Mouse (Mus musculus): ENCODE data around the gene Riox1.
"Not testable (repeated sequence)": the region's sequence is repeated elsewhere in the genome, so short reads cannot be mapped to it uniquely, and the experiment has no call there.

Gene Riox1

DNA sequence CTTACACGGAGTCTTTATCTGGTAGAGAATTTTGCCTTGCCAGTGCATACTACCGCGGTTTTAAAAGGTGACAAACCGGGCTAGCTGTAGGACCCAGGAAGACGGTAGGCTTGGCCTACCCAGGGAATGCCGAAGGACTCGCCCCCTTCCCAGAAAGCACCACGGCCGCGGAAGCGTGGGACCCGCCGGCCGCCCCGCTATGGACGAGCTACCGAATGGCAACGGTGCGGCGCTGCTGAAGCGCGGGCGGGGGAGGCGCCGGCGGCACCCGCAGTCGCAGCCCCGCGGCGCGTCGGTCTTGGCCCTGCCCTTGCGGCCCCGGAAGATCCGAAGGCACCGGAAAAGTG, at the start of gene Riox1:
Gene Riox1, plus strand, starts transcription at position 116 of the 347 bp plus-strand sequence.
- DNase-seq = peak; percentile 87

DNA sequence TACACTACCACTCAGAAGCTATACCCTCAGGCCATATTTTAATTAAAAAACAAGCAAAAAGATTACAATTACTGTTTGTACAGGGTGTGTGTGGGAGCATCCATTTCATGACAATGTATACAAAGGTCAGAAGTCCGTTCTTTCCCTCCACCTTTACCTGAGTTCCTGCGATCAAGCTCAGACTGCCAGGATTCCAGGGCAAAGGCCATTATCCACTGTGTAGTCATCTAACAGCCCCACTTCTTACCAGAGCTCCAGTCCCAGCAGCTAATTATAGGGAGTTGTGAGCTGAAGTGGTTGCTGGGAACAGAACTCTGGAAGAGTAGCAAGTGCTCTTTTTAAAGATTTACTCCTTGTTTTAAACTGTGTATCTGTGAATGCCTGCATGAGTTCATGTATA, 40.0 kb upstream of the Riox1 start:
- DNase-seq = no peak

- no peak for DNase-seq
These were observed 36.1 kb upstream of the Riox1 start for GRCm38 (mm10) chr12:83914202-83914740.

DNA sequence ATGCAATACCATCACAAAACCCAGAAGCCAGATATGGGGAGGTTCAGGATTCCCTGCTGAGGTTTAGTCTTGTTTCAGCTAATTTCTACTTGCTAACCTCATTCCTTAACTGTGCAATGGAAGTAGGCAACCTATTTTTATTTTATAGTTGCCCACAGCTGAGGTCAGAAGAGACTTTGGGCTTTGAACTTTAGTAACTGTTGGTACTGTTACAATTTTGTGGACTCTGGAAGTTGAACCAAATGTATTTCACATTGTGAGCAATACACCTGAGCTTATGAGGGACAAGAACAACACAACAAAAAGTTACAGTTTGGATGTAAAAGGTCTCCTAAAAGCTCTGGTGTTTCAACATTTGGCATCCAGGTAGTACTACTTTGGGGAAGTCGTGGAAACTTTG, 35.6 kb upstream of the Riox1 start:
- DNase-seq = no peak

- no peak for DNase-seq
These were observed 33.5 kb upstream of the Riox1 start for GRCm38 (mm10) chr12:83916884-83917283.

GRCm38 (mm10) chr12:83920721-83921441, 29.5 kb upstream of the Riox1 start:
- DNase-seq = peak; percentile 29

DNA sequence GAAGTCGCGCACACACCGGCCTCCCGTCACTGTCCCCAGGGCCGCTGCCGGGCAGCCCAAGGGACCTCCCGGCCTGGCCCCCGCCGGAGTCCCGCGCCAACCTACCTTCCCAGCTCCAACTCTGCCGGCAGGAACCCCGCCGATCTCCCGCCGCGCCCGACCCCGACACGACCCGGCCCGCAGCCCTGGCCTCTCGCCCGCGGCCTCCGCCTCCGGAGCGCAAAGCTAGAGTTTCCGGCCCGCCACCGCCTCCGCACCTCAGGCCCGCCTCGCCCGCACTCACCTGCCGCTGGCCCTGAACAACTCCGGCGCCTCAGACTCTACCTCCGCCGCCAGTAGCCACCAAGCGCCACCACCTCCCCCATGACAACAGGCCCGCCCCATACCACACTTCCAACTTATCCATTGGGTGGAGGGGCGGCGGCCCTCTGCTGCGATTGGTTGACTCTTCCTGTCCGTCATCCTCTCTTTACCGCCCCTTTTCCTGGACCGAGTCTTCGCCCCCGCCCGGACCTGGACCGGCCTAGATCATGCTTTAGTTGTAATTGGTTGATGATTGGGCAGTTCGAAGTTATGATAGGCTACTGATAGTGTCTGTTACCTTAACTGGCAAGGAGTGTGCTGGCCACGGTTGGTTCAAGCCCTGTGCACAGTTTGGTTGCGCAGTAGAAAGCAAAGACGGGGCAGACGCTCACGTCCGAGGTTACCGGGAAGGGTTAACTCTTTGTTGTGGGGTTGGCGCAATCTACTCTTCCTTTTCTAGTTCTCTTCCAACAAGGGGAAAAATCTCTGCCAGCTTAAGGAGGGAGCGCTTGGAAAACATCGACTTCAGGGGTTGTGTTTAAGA, 28.6 kb upstream of the Riox1 start, which contains the start of gene Numb:
Gene Numb, minus strand, starts transcription at position 400 of the 847 bp plus-strand sequence.
- DNase-seq = peak; percentile 98

DNA sequence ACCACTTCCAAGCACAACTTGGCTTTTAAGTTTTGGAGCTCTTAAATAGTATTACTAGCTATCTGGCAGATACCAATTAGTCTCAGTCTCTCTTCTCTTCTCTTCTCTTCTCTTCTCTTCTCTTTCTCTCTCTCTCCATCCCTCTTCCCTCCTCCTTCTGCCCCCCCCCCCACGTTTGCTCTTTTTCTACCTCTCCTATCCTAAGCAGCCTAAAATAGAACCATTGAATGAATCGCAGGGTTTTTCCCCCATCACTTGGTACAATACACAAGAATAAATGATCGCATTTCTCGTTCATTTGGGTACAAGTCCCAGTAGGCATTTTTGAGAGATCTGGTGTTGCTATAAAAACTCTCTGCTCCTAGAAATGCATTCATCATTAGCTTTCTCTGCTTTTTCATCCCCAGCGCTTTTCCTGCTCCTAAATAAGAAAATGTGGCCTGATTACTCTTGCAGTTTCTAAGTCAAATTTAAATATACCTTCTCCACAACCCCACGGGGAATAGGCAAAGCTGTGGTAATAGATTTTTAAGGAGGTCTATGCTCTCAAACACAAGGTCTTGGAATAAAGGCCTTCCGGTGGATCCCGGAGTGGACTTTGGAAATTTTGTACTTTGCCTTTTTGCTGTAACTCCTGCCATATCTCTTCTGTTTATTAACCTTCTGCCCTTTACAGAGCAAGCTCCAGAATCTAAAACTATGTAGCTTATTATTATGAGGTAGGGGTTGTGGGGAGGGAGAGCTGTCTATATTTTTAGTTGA, 27.5 kb upstream of the Riox1 start:
- no peak for DNase-seq

DNA sequence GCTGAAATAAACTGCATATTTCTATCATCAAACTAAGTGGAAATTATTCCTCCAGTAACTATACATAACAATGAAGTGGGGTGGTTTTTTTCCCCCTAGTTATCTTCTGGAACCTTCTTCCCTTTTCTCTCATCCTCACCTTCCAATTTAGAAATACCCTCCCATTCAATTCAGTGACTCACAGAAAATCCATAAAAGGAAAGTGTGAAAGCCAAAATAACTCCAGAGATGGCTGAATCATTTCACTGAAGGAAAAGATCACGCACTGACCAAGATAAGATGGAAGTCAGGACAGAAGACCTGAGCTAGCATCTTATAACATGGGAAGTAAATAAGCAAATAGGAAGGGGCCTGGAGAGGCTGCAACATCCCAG, 26.9 kb upstream of the Riox1 start:
- no peak for DNase-seq

DNA sequence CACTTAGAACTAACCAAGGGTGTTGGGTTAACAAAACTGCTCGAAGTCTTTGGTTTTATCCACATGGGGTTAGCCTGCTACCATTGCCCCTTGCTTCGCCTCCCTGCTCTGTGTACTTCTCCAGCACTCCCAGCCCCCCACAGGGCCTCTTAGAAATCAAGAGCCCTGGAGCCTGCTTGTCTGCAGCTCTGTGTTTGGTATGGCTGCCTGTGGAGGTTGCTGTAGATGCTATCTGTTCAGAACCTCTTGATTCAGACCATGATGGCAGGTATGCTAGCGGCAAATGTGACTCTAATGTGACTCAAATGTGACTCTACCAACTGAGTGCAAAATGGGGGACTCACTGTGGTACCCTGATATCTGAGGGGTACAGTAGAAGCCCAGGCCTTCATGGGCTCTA, 26.1 kb upstream of the Riox1 start:
- DNase-seq = no peak

DNA sequence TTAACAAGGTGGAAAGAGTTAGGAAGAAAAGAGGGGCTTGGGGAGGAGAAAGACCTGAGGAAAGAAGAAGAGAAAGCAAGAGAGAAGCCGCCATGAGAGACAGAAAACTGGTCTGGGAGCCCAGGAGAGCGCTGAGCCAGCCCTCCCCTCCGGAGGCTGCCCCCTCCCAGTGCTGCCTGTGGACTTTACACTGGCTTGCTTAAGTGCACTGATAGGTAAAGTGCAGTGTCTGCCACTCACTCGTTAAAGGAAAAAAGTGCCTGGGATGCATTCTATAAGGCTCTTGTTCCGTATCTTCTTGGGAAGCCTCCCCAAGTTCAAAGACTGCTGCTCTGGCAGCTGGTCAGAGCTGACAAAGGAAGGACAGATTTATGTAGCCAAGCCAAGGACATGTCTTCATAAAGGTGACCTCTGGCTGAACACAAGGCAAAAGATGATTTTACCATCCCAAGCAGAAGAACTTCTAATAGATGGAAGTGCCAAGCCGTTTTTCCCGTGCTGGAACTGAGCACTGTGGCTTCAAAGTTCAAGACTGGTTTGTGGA, 25.2 kb upstream of the Riox1 start:
- no peak for DNase-seq

DNA sequence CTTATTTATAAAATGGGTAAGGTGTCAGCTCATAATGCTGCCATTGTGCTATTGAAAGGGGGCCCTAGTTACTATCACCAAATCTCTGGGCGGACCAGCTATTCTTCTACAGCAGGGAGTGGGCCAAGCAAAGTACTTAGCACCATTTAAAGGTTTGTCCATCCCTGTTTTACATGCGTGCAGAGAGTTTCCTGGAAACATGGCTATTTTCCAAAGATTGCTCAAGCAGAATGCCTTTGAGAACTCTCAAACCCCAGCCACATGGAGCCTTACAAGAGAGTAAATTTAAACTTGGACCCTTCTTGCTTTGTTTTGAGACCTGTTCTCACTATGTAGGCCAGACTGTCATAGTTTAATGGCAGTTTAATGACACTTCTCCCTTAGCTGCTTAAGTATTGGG, 24.3 kb upstream of the Riox1 start:
- DNase-seq = no peak

DNA sequence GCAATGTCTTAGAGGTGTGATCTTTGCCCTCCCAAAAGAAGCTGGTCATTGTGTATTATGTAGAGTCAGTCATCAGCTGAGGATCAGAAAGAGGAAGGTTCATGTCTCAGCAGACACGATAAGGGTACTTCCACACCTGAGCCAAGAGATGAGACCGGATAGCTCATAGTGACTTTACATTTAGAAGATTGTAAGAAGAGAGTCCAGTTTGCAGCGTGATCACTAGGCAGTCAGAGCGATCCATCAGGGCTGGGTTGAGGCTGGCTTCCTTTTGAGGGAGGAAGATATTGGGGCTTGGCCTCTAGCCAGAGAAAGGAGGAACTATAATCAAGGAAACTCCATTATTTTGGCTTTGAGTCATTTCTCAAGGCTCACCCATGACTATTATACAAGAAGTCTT, 22.7 kb upstream of the Riox1 start:
- no peak for DNase-seq

DNA sequence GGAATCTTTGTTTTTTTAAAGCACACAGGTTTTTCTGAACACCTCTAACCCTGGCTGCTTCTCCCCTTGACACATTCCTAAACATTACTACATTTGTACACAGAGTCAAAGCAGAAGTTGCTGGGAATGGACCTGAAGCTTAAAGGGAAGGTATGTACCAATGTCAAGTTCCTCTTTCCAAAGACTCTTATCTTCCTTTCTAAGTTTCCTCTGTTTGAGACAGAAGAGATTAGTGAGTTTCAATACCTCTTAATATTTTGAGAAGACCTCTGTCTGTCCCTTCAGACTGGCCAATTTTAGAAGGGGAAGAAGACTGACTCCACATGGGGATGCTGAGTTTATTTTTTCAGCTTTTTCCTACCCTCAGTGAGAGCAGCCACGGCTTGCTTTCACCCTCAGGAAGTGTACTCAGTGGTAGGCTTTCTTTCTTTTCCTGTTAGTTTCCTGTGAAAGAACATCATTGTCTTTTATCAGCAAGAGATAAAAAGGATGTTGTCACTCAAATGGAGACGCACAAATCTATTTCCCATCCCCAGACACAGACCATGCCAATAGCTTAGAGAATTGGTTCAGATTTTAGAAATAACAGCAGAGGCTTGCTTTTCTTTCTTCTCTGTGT, 21.1 kb upstream of the Riox1 start:
- no peak for DNase-seq

DNA sequence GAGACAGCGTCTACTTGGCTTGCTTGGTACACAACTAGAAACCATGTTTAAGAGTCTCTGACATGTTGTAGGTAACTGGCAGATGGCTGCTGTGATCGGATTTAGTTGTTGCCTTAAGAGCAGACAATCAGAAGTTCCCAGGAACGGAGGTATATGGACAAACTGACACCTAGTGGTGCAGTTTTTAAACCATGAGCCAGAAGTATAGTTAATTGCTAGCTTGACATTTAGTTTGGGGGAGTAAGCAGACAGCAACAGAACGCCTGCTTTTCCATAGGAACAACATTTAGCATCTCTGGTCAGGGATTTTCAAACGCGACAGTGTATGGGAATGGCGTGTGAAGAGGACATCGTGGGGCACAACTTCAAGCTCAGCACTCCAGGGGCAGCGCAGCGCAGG, 12.8 kb upstream of the Riox1 start:
- no peak for DNase-seq

- DNase-seq = not testable (repeated sequence)
These were observed 11.8 kb upstream of the Riox1 start for GRCm38 (mm10) chr12:83938592-83938991.

DNA sequence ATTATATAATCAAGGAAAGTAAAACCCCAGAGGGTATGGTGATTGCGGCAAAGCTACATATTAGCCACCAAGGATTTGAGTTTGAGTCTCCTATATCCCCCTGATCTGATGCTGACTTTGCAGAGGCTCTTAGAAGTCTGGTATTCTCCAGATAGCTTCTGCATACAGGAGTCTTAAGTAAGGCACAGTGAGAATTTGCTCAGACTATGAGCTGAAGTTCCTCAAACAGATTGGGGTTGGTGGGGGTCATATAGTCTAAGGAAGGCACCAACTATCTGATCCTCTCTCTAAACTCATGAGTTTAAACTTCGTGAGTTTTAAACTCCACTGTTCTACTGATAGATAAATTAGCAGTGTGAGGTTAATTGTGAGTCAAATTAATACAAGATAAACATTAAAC, 11.1 kb upstream of the Riox1 start:
- no peak for DNase-seq

- no peak for DNase-seq
These were observed 10.4 kb upstream of the Riox1 start for GRCm38 (mm10) chr12:83940031-83940430.

DNA sequence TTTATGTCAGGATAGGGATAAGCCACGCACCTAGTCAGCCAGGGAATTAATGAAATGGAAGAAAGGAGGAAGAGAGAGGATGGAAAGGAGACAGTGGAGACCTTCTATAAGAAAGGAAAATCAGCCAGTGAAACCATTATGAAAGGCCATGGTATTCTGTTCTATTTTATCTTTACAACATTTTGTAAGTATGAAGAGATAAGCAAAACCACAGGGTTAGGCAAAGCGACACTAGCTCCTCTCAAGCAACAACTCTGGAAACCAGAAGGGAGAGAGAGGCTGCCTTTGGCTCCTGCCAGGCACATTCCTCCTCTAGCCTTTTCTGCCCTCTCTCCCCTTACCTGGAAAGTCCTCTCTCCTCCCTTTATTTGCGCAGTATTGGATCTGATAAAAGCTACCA, 8.5 kb upstream of the Riox1 start:
- no peak for DNase-seq

DNA sequence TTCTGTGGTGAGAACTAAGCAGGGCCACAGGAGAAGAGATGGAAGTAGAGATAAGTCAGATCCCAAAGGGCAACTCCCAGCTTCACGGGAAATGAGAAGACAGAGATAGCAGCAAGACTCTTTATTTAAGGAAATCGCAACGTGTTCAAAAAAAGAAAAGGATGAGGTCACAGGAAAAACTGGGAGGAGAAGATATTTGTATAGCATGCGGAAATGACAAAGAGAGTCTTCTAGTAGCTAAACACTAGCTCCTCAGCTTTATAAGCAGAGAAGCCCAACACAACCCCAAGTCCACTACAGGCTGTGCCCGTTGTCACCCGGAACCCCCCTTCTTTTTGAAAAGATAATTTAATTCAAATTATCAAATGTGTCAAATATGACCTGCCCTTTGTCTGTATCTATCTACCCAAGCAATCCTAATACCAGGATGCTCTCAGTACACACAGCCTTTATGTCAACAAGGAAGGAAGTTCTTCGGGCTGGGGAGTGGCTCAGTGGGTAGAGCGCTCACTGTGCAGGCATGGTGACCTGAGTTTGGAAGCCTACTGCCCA, 3.1 kb upstream of the Riox1 start:
- no peak for DNase-seq

GRCm38 (mm10) chr12:83949043-83949442, 1.4 kb upstream of the Riox1 start:
- DNase-seq = peak; percentile 45
